Mouse (Mus musculus): ENCODE data around the gene Marc1. TPM values are rescaled to one million over a fixed set of nuclear protein-coding genes. Genes with fewer than 3 reads are reported as not detected.

Gene Marc1
- polyA plus RNA-seq, 1 experiment, result not detected

GRCm38 (mm10) chr1:184827175-184827701 is 16.1 kb upstream of the Marc1 start:
- no peak for TF ChIP-seq POLR2A (IDR thresholded peaks at IDR 0.05; ENCODE audit: insufficient read length, low read depth)
- no peak for TF ChIP-seq MYOD1 (IDR thresholded peaks at IDR 0.05; ENCODE audit: control insufficient read depth in 1 of 3, insufficient read length in 2 of 3, low read depth in 2 of 3)
- no peak for TF ChIP-seq MYOG (IDR thresholded peaks at IDR 0.05; ENCODE audit: control insufficient read depth in 1 of 3, insufficient read depth in 1 of 3, insufficient read length in 2 of 3, low read depth in 2 of 3)
- no peak for TF ChIP-seq MAX (IDR thresholded peaks at IDR 0.05; ENCODE audit: low read depth)
- no peak for TF ChIP-seq TCF12 (IDR thresholded peaks at IDR 0.05; ENCODE audit: insufficient read depth, poor library complexity, severe bottlenecking)
- TF ChIP-seq REST (IDR thresholded peaks at IDR 0.05; ENCODE audit: insufficient read depth, insufficient read length), result no peak
- TF ChIP-seq USF1 (IDR thresholded peaks at IDR 0.05; ENCODE audit: low read depth), result no peak
- TF ChIP-seq TCF3 (IDR thresholded peaks at IDR 0.05; ENCODE audit: insufficient read length, low read depth), result no peak
- TF ChIP-seq CEBPB (IDR thresholded peaks at IDR 0.05; ENCODE audit: insufficient read depth, poor library complexity, severe bottlenecking), result no peak
- no peak for TF ChIP-seq SRF (IDR thresholded peaks at IDR 0.05; ENCODE audit: control insufficient read depth, insufficient read length, low read depth)
- TF ChIP-seq POLR2AphosphoS2 (IDR thresholded peaks at IDR 0.05; ENCODE audit: insufficient read length, low read depth), result no peak
- TF ChIP-seq E2F4 (IDR thresholded peaks at IDR 0.05; ENCODE audit: insufficient read depth), result no peak
- Histone ChIP-seq H3ac (ENCODE audit: control insufficient read depth, insufficient read length) (no peak overlapping the region), H3K4me2 (ENCODE audit: low read depth) (no peak overlapping the region), H3K79me2 (ENCODE audit: control insufficient read depth, insufficient read depth) (no peaks in the 10 kb centered on the region), H3K27me3 (ENCODE audit: control insufficient read depth, insufficient read depth, insufficient read length) (no peaks in the 10 kb centered on the region), H3K36me3 (ENCODE audit: control insufficient read depth, insufficient read depth) (no peaks in the 10 kb centered on the region), H3K4me3 (no peak overlapping the region)

- H3K36me3 ChIP-seq (ENCODE audit: control insufficient read depth, insufficient read depth), result peaks cover 12% of the 10 kb centered on the region
- H3K4me2 ChIP-seq (ENCODE audit: low read depth), result peak overlapping the region; percentile 77
- H3ac ChIP-seq (ENCODE audit: control insufficient read depth, insufficient read length), result no peak overlapping the region
- no peaks in the 10 kb centered on the region for H3K79me2 ChIP-seq (ENCODE audit: control insufficient read depth, insufficient read depth)
- no peaks in the 10 kb centered on the region for H3K27me3 ChIP-seq (ENCODE audit: control insufficient read depth, insufficient read depth, insufficient read length)
- TF ChIP-seq MAX (IDR thresholded peaks at IDR 0.05; ENCODE audit: low read depth), result no peak
- no peak for TF ChIP-seq POLR2A (IDR thresholded peaks at IDR 0.05; ENCODE audit: insufficient read length, low read depth)
- TF ChIP-seq E2F4 (IDR thresholded peaks at IDR 0.05; ENCODE audit: insufficient read depth), result no peak
- TF ChIP-seq CEBPB (IDR thresholded peaks at IDR 0.05; ENCODE audit: insufficient read depth, poor library complexity, severe bottlenecking), result no peak
- TF ChIP-seq USF1 (IDR thresholded peaks at IDR 0.05; ENCODE audit: low read depth), result no peak
- TF ChIP-seq MYOG (IDR thresholded peaks at IDR 0.05; ENCODE audit: control insufficient read depth in 1 of 3, insufficient read depth in 1 of 3, insufficient read length in 2 of 3, low read depth in 2 of 3), result no peak
- no peak for TF ChIP-seq TCF12 (IDR thresholded peaks at IDR 0.05; ENCODE audit: insufficient read depth, poor library complexity, severe bottlenecking)
- no peak for TF ChIP-seq TCF3 (IDR thresholded peaks at IDR 0.05; ENCODE audit: insufficient read length, low read depth)
- no peak for TF ChIP-seq MYOD1 (IDR thresholded peaks at IDR 0.05; ENCODE audit: control insufficient read depth in 1 of 3, insufficient read length in 2 of 3, low read depth in 2 of 3)
- no peak for TF ChIP-seq POLR2AphosphoS2 (IDR thresholded peaks at IDR 0.05; ENCODE audit: insufficient read length, low read depth)
- TF ChIP-seq REST (IDR thresholded peaks at IDR 0.05; ENCODE audit: insufficient read depth, insufficient read length), result no peak
- H3K4me3 ChIP-seq, result no peak overlapping the region
Measured at GRCm38 (mm10) chr1:184825093-184825492, 14.0 kb upstream of the Marc1 start.

DNA sequence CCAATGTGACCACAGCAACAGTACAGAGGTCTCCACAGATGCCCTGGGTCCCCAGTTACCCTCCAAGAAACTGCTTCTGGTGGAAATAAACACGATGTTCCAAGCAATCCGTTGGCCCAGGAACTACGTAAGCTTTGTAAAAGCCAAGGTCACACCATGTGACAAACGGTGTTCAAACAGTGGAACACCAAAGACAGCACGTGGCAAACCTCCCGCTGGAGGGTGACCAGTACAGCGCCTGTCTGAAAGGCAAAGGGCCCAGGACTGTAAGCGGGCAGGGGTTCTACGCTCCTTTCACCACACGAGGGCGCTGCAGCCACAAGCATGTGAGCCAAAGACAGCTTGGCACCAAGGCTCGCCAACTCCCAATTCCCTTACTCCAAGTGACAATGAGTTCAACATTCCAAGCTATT is 13.3 kb upstream of the Marc1 start:
- Histone ChIP-seq H3ac (ENCODE audit: control insufficient read depth, insufficient read length) (no peak overlapping the region), H3K27me3 (ENCODE audit: control insufficient read depth, insufficient read depth, insufficient read length) (no peaks in the 10 kb centered on the region), H3K4me2 (ENCODE audit: low read depth) (peak overlapping the region; percentile 77), H3K4me3 (no peak overlapping the region), H3K79me2 (ENCODE audit: control insufficient read depth, insufficient read depth) (no peaks in the 10 kb centered on the region), H3K36me3 (ENCODE audit: control insufficient read depth, insufficient read depth) (peaks cover 15% of the 10 kb centered on the region)
- no peak for TF ChIP-seq E2F4 (IDR thresholded peaks at IDR 0.05; ENCODE audit: insufficient read depth)
- TF ChIP-seq SRF (IDR thresholded peaks at IDR 0.05; ENCODE audit: control insufficient read depth, insufficient read length, low read depth), result peak; percentile 18
- TF ChIP-seq USF1 (IDR thresholded peaks at IDR 0.05; ENCODE audit: low read depth), result peak; percentile 26
- TF ChIP-seq POLR2AphosphoS2 (IDR thresholded peaks at IDR 0.05; ENCODE audit: insufficient read length, low read depth), result no peak
- TF ChIP-seq CEBPB (IDR thresholded peaks at IDR 0.05; ENCODE audit: insufficient read depth, poor library complexity, severe bottlenecking), result no peak
- TF ChIP-seq POLR2A (IDR thresholded peaks at IDR 0.05; ENCODE audit: insufficient read length, low read depth), result no peak
- TF ChIP-seq REST (IDR thresholded peaks at IDR 0.05; ENCODE audit: insufficient read depth, insufficient read length), result no peak
- TF ChIP-seq TCF3 (IDR thresholded peaks at IDR 0.05; ENCODE audit: insufficient read length, low read depth), result no peak
- TF ChIP-seq MAX (IDR thresholded peaks at IDR 0.05; ENCODE audit: low read depth), result no peak
- TF ChIP-seq TCF12 (IDR thresholded peaks at IDR 0.05; ENCODE audit: insufficient read depth, poor library complexity, severe bottlenecking), result no peak
- TF ChIP-seq MYOD1 (IDR thresholded peaks at IDR 0.05; ENCODE audit: control insufficient read depth in 1 of 3, insufficient read length in 2 of 3, low read depth in 2 of 3), result no peak
- no peak for TF ChIP-seq MYOG (IDR thresholded peaks at IDR 0.05; ENCODE audit: control insufficient read depth in 1 of 3, insufficient read depth in 1 of 3, insufficient read length in 2 of 3, low read depth in 2 of 3)

GRCm38 (mm10) chr1:184822678-184823077 is 11.6 kb upstream of the Marc1 start:
- H3K4me3 ChIP-seq, result no peak overlapping the region
- no peaks in the 10 kb centered on the region for H3K27me3 ChIP-seq (ENCODE audit: control insufficient read depth, insufficient read depth, insufficient read length)
- TF ChIP-seq REST (IDR thresholded peaks at IDR 0.05; ENCODE audit: insufficient read depth, insufficient read length) (no peak), MYOG (IDR thresholded peaks at IDR 0.05; ENCODE audit: control insufficient read depth in 1 of 3, insufficient read depth in 1 of 3, insufficient read length in 2 of 3, low read depth in 2 of 3) (no peak), E2F4 (IDR thresholded peaks at IDR 0.05; ENCODE audit: insufficient read depth) (no peak), CEBPB (IDR thresholded peaks at IDR 0.05; ENCODE audit: insufficient read depth, poor library complexity, severe bottlenecking) (no peak), MAX (IDR thresholded peaks at IDR 0.05; ENCODE audit: low read depth) (no peak), TCF12 (IDR thresholded peaks at IDR 0.05; ENCODE audit: insufficient read depth, poor library complexity, severe bottlenecking) (no peak), USF1 (IDR thresholded peaks at IDR 0.05; ENCODE audit: low read depth) (no peak)
- no peak overlapping the region for H3K4me2 ChIP-seq (ENCODE audit: low read depth)
- no peaks in the 10 kb centered on the region for H3K79me2 ChIP-seq (ENCODE audit: control insufficient read depth, insufficient read depth)
- no peak overlapping the region for H3ac ChIP-seq (ENCODE audit: control insufficient read depth, insufficient read length)
- H3K36me3 ChIP-seq (ENCODE audit: control insufficient read depth, insufficient read depth), result peaks cover 20% of the 10 kb centered on the region

Measured in myocyte (in vitro differentiated cells).